Mouse (Mus musculus) cerebellum, adult 2 months (tissue): ENCODE results near the gene Tnfrsf22.

Source experiments
- CTCF ChIP-seq: fragments of 200-500 bp; IDR thresholded peaks from 2 replicates; pipeline ENCODE4 v1.5.1; 2011; ENCODE audit warnings: low read depth, mild to moderate bottlenecking, control low read depth, low read length, moderate library complexity, borderline replicate concordance; ENCODE audit not compliant: insufficient read depth
- POLR2A ChIP-seq: fragments of 200-500 bp; IDR thresholded peaks from 2 replicates; pipeline ENCODE4 v1.6.1; 2011; ENCODE audit warnings: low read length, control low read depth, borderline replicate concordance; ENCODE audit not compliant: insufficient read depth

GRCm38 (mm10) chr7:143691181-143691580, 41.7 kb upstream of the Tnfrsf22 start:
- TF ChIP-seq CTCF (no peak), POLR2A (no peak)
